Mouse (Mus musculus) neural tube, embryonic 11.5 days (tissue): Measurements from ENCODE around the gene Gng12. TPM values are rescaled to one million over a fixed set of nuclear protein-coding genes. Genes with fewer than 3 reads are reported as not detected.
A peak's percentile ranks its signal among the peaks of the same experiment; 100 is the strongest.

Experiments used
- ATAC-seq: fragments of 200-750 bp; cut with Nextera tagmentation; 2 replicates; pipeline ENCODE4 v1.8.0; 2017; ENCODE audit warnings: moderate number of reproducible peaks, mild to moderate bottlenecking, moderate TSS enrichment, moderate library complexity; ENCODE audit not compliant: insufficient read depth, low FRiP score, low TSS enrichment
- DNase-seq: peaks from one replicate; pipeline ENCODE4 v3.0.0-alpha.2; 2015; ENCODE audit warnings: low spot score
- H3K27ac ChIP-seq: fragments of 300-500 bp; sonication (generic); 2 replicates; pipeline ENCODE4 v1.5.1; 2014; ENCODE audit warnings: low read depth, mild to moderate bottlenecking, low read length
- H3K27me3 ChIP-seq: fragments of 300-500 bp; sonication (generic); 2 replicates; pipeline ENCODE4 v1.6.1; 2014; ENCODE audit warnings: mild to moderate bottlenecking, low read length, mixed read lengths; ENCODE audit not compliant: control insufficient read depth, insufficient read depth
- H3K36me3 ChIP-seq: fragments of 300-500 bp; sonication (generic); 2 replicates; pipeline ENCODE4 v1.6.1; 2014; ENCODE audit warnings: mild to moderate bottlenecking, low read length, moderate library complexity, mixed read lengths; ENCODE audit not compliant: control insufficient read depth, insufficient read depth
- H3K4me1 ChIP-seq: fragments of 300-500 bp; sonication (generic); 2 replicates; pipeline ENCODE4 v1.6.1; 2014; ENCODE audit warnings: low read length, mixed read lengths; ENCODE audit not compliant: control insufficient read depth, insufficient read depth
- H3K4me2 ChIP-seq: fragments of 300-500 bp; sonication (generic); 2 replicates; pipeline ENCODE4 v1.6.1; 2014; ENCODE audit warnings: low read depth, mild to moderate bottlenecking, moderate library complexity
- H3K4me3 ChIP-seq: fragments of 300-500 bp; sonication (generic); 2 replicates; pipeline ENCODE4 v1.5.1; 2014; ENCODE audit warnings: low read depth, low read length
- H3K9ac ChIP-seq: fragments of 300-500 bp; sonication (generic); 2 replicates; pipeline ENCODE4 v1.6.1; 2014; ENCODE audit warnings: mild to moderate bottlenecking, low read length
- H3K9me3 ChIP-seq: fragments of 300-500 bp; sonication (generic); 2 replicates; pipeline ENCODE4 v1.6.1; 2016; ENCODE audit warnings: low read length; ENCODE audit not compliant: control insufficient read depth
- WGBS: fragments of 180-500 bp; shearing (Covaris S2); extraction: QIAGEN DNeasy Blood & Tissue Kit; methylation state at CpG from one replicate; pipeline ENCODE4 v1.1.7; 2014; 5-methylcytosine and 5-hydroxymethylcytosine counted together
- polyA plus RNA-seq: library from polyadenylated mRNA; unstranded; fragments of >200 nt; fragmentation: Nextera tagmentation; extraction: Ambion mirVana; gene quantifications from 2 replicates; pipeline ENCODE4 v1.2.1, GENCODE M21; 2014

Gene Gng12
- polyA plus RNA-seq, 1 experiment from 2014 or later = 53.1 TPM

DNA sequence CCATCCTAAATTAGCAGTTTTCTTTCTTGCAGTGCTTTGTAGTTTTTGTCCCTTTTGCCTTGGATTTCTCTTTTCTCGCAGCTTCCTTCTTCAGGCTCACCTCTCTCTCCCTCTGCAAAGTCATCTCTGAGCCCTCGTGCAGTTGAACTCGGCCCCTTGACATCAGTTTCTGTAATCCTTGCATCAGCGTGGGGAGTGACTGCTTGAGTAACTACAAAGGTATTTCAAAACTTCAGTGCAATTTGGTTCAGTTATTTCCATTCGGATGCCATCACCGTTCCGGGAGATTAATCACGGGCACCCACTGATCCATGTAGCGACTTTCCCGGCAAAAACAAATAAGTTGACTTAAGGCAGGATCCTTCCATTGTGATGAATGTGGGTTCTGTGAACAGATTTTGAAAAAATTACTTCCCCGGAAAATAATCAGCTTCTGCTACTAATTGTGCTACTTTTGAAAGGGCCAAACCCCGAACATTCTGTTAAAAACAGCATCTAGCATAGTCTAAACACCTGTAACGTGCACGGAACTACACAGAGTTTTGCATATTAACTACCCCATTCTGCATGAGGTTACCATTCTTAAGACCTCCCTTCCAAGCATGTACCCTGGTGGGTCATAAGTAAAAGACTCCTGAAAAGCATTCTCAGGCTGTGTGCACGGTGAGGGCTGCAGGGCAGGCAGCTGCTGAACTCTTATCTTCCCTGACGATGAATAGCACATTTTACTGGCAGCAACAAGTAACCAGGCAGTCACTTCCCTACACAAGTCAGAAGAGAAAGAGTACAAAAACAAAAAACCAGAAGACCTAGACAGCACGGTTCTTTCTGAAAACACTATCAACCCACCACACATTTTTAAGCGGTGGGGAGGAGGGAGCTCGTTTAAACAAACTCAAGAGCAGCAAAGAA lies 139.4 kb downstream of the Gng12 start:
- ATAC-seq = no peak
- peak; percentile 33 for DNase-seq
- no peaks in the 10 kb centered on the region for H3K9me3 ChIP-seq
- H3K4me2 ChIP-seq = peak overlapping the region; percentile 57
- H3K4me1 ChIP-seq = peaks cover 12% of the 10 kb centered on the region; the same call in 1 of the 2 replicates
- 12% methylated on average over 19 of the region's 19 CpGs for WGBS
- H3K27me3 ChIP-seq = no peaks in the 10 kb centered on the region
- H3K27ac ChIP-seq = peak overlapping the region; percentile 90; the same call in 1 of the 2 replicates
- no peaks in the 10 kb centered on the region for H3K36me3 ChIP-seq
- H3K9ac ChIP-seq = peak overlapping the region; percentile 79
- peak overlapping the region; percentile 89 for H3K4me3 ChIP-seq

GRCm38 (mm10) chr6:67036356-67036811 lies 140.2 kb downstream of the Gng12 start:
- WGBS = under 1% methylated on average over 29 of the region's 29 CpGs
- DNase-seq (peak; percentile 88), ATAC-seq (peak; percentile 73)
- H3K27ac ChIP-seq = peak overlapping the region; percentile 90
- no peaks in the 10 kb centered on the region for H3K27me3 ChIP-seq
- no peaks in the 10 kb centered on the region for H3K9me3 ChIP-seq
- H3K9ac ChIP-seq = peak overlapping the region; percentile 79
- H3K36me3 ChIP-seq = no peaks in the 10 kb centered on the region
- peak overlapping the region; percentile 89 for H3K4me3 ChIP-seq
- peaks cover 12% of the 10 kb centered on the region; the same call in 1 of the 2 replicates for H3K4me1 ChIP-seq
- peak overlapping the region; percentile 57 for H3K4me2 ChIP-seq

GRCm38 (mm10) chr6:67036837-67037628 lies 140.8 kb downstream of the Gng12 start, which contains the start of gene Gadd45a:
Gene Gadd45a (minus strand): TSS chr6:67037457.
- peak within 1 kb of the TSS; percentile 89 for H3K4me3 ChIP-seq
- no peaks in the 10 kb centered on the region for H3K9me3 ChIP-seq
- WGBS = under 1% methylated on average over 67 of the region's 69 CpGs
- H3K4me2 ChIP-seq = peak within 1 kb of the TSS; percentile 57
- H3K27ac ChIP-seq = peak within 1 kb of the TSS; percentile 90
- H3K9ac ChIP-seq = peak within 1 kb of the TSS; percentile 79
- no peaks in the 10 kb centered on the region for H3K36me3 ChIP-seq
- peaks cover 12% of the 10 kb centered on the region; the same call in 1 of the 2 replicates for H3K4me1 ChIP-seq
- peak; percentile 98 for ATAC-seq
- peak; percentile 94 for DNase-seq
- H3K27me3 ChIP-seq = no peaks in the 10 kb centered on the region

GRCm38 (mm10) chr6:67038964-67039363 lies 142.8 kb downstream of the Gng12 start:
- Histone ChIP-seq H3K36me3 (no peaks in the 10 kb centered on the region), H3K4me2 (no peak overlapping the region), H3K27ac (no peak overlapping the region), H3K9ac (no peak overlapping the region), H3K27me3 (no peaks in the 10 kb centered on the region), H3K4me3 (no peak overlapping the region), H3K9me3 (no peaks in the 10 kb centered on the region), H3K4me1 (peaks cover 12% of the 10 kb centered on the region; the same call in 1 of the 2 replicates)
- DNase-seq = no peak
- 96% methylated on average over 3 of the region's 3 CpGs for WGBS
- no peak for ATAC-seq

- no peak for DNase-seq
- Histone ChIP-seq H3K36me3 (no peaks in the 10 kb centered on the region), H3K9ac (no peak overlapping the region), H3K4me1 (no peaks in the 10 kb centered on the region), H3K9me3 (no peaks in the 10 kb centered on the region), H3K27ac (no peak overlapping the region), H3K27me3 (no peaks in the 10 kb centered on the region), H3K4me2 (no peak overlapping the region), H3K4me3 (no peak overlapping the region)
- 72% methylated on average over 4 of the region's 4 CpGs for WGBS
- ATAC-seq = no peak
Observed at GRCm38 (mm10) chr6:67040904-67041410, 144.8 kb downstream of the Gng12 start.

DNA sequence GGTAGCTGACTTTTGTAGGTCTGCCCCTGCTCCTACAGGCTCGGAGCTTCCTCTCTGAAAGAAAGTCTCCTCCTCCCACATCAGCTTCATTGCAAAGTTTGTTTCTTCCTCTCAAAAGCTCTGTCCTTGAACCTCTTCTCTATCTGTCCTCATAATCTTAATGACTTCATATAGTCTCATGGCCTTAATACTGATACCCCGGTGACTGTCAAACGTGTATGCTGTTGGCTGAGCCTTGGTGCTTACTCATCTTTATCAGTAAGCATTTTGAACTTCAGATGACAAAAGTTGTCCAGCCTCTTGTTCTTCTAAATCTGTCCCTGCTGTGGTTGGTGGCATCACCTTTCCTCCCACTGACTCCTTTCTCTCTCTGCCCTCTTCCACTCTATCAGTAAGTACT lies 149.2 kb downstream of the Gng12 start:
- no peaks in the 10 kb centered on the region for H3K27me3 ChIP-seq
- peaks cover 6% of the 10 kb centered on the region; the same call in 1 of the 2 replicates for H3K4me1 ChIP-seq
- H3K36me3 ChIP-seq = no peaks in the 10 kb centered on the region
- DNase-seq (no peak), ATAC-seq (no peak)
- H3K9me3 ChIP-seq = no peaks in the 10 kb centered on the region
- H3K27ac ChIP-seq = no peak overlapping the region
- WGBS = 87% methylated on average over 3 of the region's 3 CpGs
- H3K9ac ChIP-seq = no peak overlapping the region
- H3K4me2 ChIP-seq = no peak overlapping the region
- no peak overlapping the region for H3K4me3 ChIP-seq

DNA sequence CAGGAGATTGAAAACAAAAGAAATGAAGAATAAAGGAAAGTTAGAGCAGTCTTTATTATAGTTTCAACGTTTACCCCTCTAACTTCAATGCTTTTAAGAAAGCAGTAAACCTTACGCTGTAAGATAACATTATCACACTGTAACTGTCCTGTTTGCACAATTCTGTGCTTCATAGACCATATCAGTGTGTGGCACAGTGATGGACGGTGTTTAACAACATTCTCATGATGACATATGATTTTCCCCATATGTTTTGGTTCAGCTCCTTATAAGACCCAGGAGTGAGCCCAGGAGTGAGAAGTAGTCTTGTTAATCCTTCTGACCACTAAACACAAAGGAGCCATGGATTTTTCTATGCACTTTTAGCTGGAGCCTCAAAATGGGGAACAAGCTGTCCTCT lies 150.7 kb downstream of the Gng12 start:
- H3K9me3 ChIP-seq = no peaks in the 10 kb centered on the region
- no peak overlapping the region for H3K27ac ChIP-seq
- no peak overlapping the region for H3K4me3 ChIP-seq
- 89% methylated on average over 3 of the region's 3 CpGs for WGBS
- no peak overlapping the region for H3K9ac ChIP-seq
- ATAC-seq (no peak), DNase-seq (no peak)
- peaks cover 6% of the 10 kb centered on the region; the same call in 1 of the 2 replicates for H3K4me1 ChIP-seq
- H3K36me3 ChIP-seq = no peaks in the 10 kb centered on the region
- H3K27me3 ChIP-seq = no peaks in the 10 kb centered on the region
- H3K4me2 ChIP-seq = no peak overlapping the region

DNA sequence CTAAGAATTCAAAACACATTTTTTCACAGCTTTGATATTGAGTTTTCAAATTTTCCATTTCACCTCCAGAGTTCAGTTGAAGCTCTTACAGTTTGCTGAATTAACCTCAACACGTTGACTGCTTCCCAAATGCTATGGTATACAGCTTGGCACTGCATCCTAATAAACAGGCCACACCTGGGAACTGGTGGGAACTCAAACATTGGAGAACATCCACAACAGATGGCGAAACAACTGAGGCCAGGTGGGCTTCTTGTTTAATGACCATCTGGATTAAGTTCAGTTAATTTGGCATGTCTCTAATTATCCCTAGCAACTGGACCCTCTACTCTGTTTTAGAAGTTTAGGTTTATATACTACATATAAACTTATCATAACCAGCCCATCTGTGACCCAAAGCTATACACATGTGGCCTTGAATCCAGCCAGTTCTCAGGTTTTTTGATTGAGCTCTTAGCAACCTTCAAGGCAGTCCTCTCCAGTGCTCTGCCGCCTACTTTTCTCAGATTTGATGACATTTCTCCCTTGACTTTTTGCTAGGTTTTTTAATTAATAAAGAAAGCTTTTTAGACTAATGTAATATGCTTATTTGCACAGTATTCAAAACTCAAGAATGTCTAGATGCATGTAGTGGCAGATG lies 152.0 kb downstream of the Gng12 start:
- Histone ChIP-seq H3K4me2 (no peak overlapping the region), H3K4me1 (peaks cover 6% of the 10 kb centered on the region; the same call in 1 of the 2 replicates), H3K27ac (no peak overlapping the region), H3K9ac (no peak overlapping the region), H3K36me3 (no peaks in the 10 kb centered on the region), H3K9me3 (no peaks in the 10 kb centered on the region), H3K4me3 (no peak overlapping the region), H3K27me3 (no peaks in the 10 kb centered on the region)
- WGBS = 82% methylated on average over 3 of the region's 3 CpGs
- DNase-seq = no peak
- ATAC-seq = no peak
